Mouse (Mus musculus): ENCODE data around the gene Ctsc.
A peak's percentile ranks its signal among the peaks of the same experiment; 100 is the strongest.
"Not testable (repeated sequence)": the region's sequence is repeated elsewhere in the genome, so short reads cannot be mapped to it uniquely, and the experiment has no call there.

Gene Ctsc

GRCm38 (mm10) chr7:88277858-88278627 lies at the start of gene Ctsc:
TSS of gene Ctsc (plus strand) at chr7:88278085.
- DNase-seq (ENCODE audit: low read depth, low spot score), result peak; percentile 71

DNA sequence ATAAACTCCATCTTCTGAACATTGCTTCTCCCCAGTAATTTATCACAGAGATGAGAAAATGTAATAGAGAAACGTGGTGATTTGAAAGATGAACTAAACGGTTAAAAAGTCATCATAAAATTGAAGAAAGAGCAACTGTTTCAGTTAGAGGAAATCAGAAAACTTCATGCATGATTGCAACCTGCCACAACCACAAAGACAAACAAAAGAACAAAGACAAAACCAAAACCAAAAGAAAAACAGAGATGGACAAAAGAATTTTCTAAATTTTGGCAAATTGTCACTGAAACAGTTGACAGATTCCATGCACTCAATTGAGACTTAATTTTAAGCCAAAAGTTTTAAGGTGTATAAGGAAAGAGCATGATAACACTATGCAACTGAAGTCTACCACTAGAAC lies 48.8 kb upstream of the Ctsc start:
- no peak for DNase-seq (ENCODE audit: low read depth, low spot score)

DNA sequence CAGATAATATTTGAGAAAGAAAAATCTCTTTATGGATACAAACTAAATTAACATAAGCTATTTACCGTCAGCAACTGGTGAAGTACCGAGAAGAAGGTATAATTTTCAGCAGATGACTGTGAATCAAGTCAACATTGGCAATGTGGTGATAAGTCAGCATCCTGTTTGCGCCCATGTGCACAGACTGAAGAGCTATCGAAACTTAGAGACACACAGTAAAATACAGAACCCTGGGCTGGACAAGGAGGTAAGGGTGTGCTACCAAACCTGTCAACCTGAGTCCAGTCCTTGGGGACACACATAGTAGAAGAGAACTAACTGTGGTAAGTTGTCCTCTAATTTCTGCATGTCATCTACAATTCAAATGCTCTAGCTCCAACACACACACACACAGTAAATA lies 47.8 kb upstream of the Ctsc start:
- no peak for DNase-seq (ENCODE audit: low read depth, low spot score)

DNA sequence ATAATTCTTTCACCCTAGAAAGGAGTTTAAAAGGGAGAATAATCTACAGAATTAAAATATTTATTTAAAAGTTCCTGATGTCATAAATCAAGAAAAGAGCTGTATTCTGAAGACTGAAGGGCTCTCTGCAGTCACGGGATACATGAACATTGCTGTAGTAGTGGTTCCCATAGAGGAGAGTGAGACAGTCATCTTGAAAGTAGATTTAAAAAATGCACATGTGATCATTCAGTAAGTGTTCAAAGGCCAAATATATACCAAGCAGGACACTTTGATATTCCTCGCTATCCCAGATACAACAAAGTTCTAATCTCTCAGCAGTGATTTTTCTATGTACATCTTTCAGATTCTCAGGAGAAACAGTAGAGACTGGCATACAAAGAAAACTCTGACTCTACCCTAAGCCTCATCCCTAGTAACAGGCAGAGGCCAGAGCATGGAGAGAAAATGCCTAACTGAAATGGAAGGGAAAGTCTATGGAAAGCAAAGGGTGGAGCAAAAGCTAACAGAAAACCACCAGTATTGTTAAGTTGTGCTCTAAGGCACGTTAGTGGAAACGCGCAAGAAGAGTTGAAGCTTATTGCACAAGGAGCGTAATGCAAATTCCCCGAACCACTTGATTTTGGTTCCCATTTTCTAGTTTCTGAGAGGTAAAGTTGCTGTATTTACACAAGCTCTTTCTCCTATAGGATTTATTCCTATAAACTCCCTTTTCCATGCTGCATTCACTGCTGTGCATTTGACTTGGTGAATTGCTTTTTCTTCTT lies 46.9 kb upstream of the Ctsc start:
- no peak for DNase-seq (ENCODE audit: low read depth, low spot score)

DNA sequence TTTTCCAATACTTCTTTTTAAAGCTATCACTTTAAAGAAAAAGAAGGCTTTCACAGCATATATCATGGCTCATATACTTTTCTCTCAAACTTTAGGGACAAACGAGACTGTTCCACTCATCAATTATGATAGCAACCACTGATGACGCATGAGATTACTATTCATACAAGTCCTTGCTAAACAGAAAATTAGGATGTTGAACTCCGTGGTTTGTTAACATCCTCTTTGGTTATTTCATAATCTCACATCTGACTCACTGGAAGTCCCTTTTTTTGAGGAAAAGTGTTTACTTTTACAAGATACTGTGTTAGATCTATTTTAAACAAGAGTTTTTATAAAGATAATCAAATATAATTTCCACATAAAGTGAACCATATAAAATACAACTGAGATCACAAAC lies 34.8 kb upstream of the Ctsc start:
- no peak for DNase-seq (ENCODE audit: low read depth, low spot score)

DNA sequence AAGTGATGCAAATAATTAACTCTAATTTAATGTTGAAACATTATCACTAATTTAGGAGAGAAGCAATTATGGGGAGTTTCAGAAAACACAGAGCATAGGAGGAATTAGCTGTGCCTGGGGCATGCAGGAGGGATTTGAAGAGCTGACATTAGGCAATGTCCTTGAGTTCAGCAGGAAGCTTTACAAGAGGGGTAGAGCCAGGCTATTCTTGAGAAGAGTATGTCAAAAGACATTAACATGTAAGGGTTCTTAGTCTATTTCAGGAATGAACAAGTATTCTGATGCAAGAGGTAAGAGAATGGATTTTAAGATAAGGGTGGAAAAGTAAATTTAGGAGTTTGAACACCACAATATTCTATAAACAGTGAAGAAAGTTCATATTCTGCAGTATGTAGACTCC lies 33.4 kb upstream of the Ctsc start:
- DNase-seq (ENCODE audit: low read depth, low spot score), result no peak

GRCm38 (mm10) chr7:88250380-88250779 lies 27.5 kb upstream of the Ctsc start:
- not testable (repeated sequence) for DNase-seq (ENCODE audit: low read depth, low spot score)

DNA sequence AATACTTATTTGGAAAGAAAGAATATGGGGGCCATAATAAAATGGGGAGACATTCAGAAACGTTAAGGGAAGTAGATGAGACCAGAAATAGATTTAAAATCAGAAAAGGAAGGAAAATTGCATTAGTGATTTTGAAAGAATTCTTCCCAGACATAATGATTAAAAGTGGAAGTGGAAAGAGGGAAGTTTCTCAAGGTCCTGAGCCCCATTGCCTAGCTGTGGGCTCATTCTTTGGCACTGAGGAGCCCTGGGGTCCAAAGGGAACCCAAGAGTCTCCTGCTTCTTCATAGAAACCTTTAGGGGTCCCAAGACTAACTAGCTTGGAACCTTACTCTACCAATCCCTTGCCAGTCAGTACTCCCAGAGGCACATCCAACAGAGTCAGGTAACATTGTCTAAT lies 26.4 kb upstream of the Ctsc start:
- no peak for DNase-seq (ENCODE audit: low read depth, low spot score)

- DNase-seq (ENCODE audit: low read depth, low spot score), result no peak
Measured at GRCm38 (mm10) chr7:88252129-88252528, 25.8 kb upstream of the Ctsc start.

- no peak for DNase-seq (ENCODE audit: low read depth, low spot score)
Measured at GRCm38 (mm10) chr7:88254884-88255283, 23.0 kb upstream of the Ctsc start.

- DNase-seq (ENCODE audit: low read depth, low spot score), result no peak
Measured at GRCm38 (mm10) chr7:88259155-88259925, 18.5 kb upstream of the Ctsc start.

GRCm38 (mm10) chr7:88261799-88262198 lies 16.1 kb upstream of the Ctsc start:
- DNase-seq (ENCODE audit: low read depth, low spot score), result no peak

GRCm38 (mm10) chr7:88264861-88265260 lies 13.0 kb upstream of the Ctsc start:
- no peak for DNase-seq (ENCODE audit: low read depth, low spot score)

- DNase-seq (ENCODE audit: low read depth, low spot score), result no peak
Measured at GRCm38 (mm10) chr7:88269913-88270312, 8.0 kb upstream of the Ctsc start.

- DNase-seq (ENCODE audit: low read depth, low spot score), result no peak
Measured at GRCm38 (mm10) chr7:88271531-88271930, 6.4 kb upstream of the Ctsc start.

DNA sequence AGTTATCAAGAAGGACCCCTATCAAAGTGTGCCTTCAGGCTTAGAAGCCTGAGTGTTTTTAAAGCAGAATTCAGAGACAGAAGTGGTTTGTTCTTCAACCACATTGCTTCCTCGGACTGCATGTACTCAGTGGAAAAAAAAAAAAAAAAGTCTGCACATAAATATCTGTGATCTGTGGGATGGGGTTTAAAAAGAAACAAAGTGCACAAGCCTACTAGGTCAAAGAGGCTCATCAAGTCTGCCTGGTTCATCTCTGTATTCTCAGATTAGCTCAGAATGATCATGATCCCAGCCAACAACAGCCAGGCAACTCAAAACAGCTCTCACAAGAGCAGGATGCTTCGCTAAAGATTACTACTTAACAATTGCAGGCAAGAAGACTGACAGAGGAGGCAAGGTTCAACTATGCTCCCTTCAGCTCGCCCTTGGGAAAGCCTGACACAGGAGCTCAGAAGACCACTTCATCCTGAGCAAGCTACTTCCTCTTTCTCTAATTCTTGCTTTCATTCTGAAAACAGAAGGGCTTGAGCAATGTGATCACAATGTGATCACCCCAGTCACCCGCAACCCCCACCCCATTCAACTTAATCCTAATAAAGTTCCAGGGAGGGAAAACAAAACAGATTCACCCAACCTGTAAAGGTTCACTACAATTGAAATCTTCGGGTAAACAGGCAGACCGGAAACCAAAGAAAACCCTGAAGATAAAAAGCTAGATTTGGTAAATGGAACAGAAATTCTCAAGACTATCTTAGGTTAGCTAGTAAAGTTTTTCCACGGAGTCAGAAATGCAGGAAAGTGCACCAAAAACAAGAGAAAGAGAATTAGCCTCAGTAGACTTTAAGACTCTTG lies 745 bp upstream of the Ctsc start:
- DNase-seq (ENCODE audit: low read depth, low spot score), result no peak

- DNase-seq (ENCODE audit: low read depth, low spot score), result no peak
Measured at GRCm38 (mm10) chr7:88278628-88279196, 827 bp downstream of the Ctsc start.

DNA sequence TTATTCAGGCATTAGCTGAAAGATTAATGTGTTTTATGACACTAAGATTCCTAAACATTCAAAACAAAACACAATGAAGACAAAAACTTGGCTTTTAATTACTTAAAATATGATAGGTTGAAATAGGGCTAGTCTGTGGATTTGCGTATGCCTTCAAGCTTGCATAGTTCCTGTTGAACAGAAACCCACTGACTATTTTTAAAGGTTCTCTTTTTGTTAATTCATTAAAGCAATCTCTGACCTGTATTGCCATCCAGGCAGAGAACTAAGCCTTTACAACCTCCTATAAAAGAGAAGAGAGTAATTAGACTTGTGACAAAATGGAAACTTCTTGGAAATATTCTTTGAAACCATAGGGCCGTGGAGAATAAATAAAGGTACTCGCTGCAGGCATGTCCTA lies 7.4 kb downstream of the Ctsc start:
- no peak for DNase-seq (ENCODE audit: low read depth, low spot score)

- DNase-seq (ENCODE audit: low read depth, low spot score), result peak; percentile 51
Measured at GRCm38 (mm10) chr7:88291036-88291435, 13.2 kb downstream of the Ctsc start.

DNA sequence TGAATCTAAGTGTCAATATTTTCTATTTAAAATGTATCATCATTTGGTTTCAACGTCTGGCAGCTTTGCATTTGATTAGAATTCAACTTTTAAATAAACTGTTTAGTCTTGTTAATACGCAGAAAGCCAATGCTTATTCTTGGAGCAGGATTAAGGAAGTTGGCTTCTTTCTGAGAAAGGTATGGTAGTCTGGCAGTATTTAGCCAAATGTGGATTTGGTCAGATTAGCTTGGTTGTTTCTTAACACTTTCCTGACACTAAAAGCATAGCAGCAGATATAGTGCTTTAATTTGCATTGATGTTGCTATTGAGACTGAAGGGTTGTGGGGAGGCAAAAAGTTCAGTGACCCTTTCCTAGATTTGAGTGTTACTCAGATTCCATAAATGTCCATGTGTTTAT lies 14.2 kb downstream of the Ctsc start:
- no peak for DNase-seq (ENCODE audit: low read depth, low spot score)

- DNase-seq (ENCODE audit: low read depth, low spot score), result no peak
Measured at GRCm38 (mm10) chr7:88293907-88294306, 16.0 kb downstream of the Ctsc start.

All from forelimb bud, embryonic 11.5 days (tissue).